Mouse (Mus musculus) forebrain, embryonic 11.5 days (tissue): ENCODE measurements around the gene Fbxl5. TPM values are rescaled to one million over a fixed set of nuclear protein-coding genes. Genes with fewer than 3 reads are reported as not detected.

Experiments used
- ATAC-seq: fragments of 200-750 bp; cut with Nextera tagmentation; replicated peaks from 2 replicates; pipeline ENCODE4 v1.8.0; 2017; ENCODE audit warnings: moderate TSS enrichment; ENCODE audit not compliant: low FRiP score
- DNase-seq: peaks from one replicate; pipeline ENCODE4 v3.0.0-alpha.2; 2017; ENCODE audit warnings: low spot score
- H3K27ac ChIP-seq: fragments of 300-500 bp; sonication (generic); 2 replicates; pipeline ENCODE4 v1.5.1; 2014; ENCODE audit warnings: low read depth, low read length
- H3K27me3 ChIP-seq: fragments of 300-500 bp; sonication (generic); 2 replicates; pipeline ENCODE4 v1.6.1; 2014; ENCODE audit warnings: mild to moderate bottlenecking, low read length, mixed read lengths; ENCODE audit not compliant: control insufficient read depth, insufficient read depth
- H3K36me3 ChIP-seq: fragments of 300-500 bp; sonication (generic); 2 replicates; pipeline ENCODE4 v1.6.1; 2014; ENCODE audit warnings: mild to moderate bottlenecking, low read length, moderate library complexity, mixed read lengths; ENCODE audit not compliant: control insufficient read depth, insufficient read depth
- H3K4me1 ChIP-seq: fragments of 300-500 bp; sonication (generic); replicated peaks from 2 replicates; pipeline ENCODE4 v1.6.1; 2014; ENCODE audit warnings: low read length, mixed read lengths; ENCODE audit not compliant: control insufficient read depth, insufficient read depth
- H3K4me2 ChIP-seq: fragments of 300-500 bp; sonication (generic); 2 replicates; pipeline ENCODE4 v1.6.1; 2014; ENCODE audit warnings: low read depth, mild to moderate bottlenecking, low read length, moderate library complexity, mixed read lengths; ENCODE audit not compliant: severe bottlenecking
- H3K4me3 ChIP-seq: fragments of 300-500 bp; sonication (generic); 2 replicates; pipeline ENCODE4 v1.5.1; 2014; ENCODE audit warnings: low read depth, low read length
- H3K9ac ChIP-seq: fragments of 300-500 bp; sonication (generic); 2 replicates; pipeline ENCODE4 v1.6.1; 2014; ENCODE audit warnings: low read length
- H3K9me3 ChIP-seq: fragments of 300-500 bp; sonication (generic); 2 replicates; pipeline ENCODE4 v1.6.1; 2016; ENCODE audit warnings: low read length, mixed read lengths; ENCODE audit not compliant: control insufficient read depth
- WGBS: fragments of 180-500 bp; shearing (Covaris S2); extraction: QIAGEN DNeasy Blood & Tissue Kit; methylation state at CpG from one replicate; pipeline ENCODE4 v1.1.7; 2014; 5-methylcytosine and 5-hydroxymethylcytosine counted together
- polyA plus RNA-seq: library from polyadenylated mRNA; unstranded; fragments of >200 nt; fragmentation: Nextera tagmentation; extraction: Ambion mirVana; gene quantifications from 2 replicates; pipeline ENCODE4 v1.2.1, GENCODE M21; 2014

Fbxl5 gene
- polyA plus RNA-seq, 1 experiment from 2014 or later, result 69.1 TPM

DNA sequence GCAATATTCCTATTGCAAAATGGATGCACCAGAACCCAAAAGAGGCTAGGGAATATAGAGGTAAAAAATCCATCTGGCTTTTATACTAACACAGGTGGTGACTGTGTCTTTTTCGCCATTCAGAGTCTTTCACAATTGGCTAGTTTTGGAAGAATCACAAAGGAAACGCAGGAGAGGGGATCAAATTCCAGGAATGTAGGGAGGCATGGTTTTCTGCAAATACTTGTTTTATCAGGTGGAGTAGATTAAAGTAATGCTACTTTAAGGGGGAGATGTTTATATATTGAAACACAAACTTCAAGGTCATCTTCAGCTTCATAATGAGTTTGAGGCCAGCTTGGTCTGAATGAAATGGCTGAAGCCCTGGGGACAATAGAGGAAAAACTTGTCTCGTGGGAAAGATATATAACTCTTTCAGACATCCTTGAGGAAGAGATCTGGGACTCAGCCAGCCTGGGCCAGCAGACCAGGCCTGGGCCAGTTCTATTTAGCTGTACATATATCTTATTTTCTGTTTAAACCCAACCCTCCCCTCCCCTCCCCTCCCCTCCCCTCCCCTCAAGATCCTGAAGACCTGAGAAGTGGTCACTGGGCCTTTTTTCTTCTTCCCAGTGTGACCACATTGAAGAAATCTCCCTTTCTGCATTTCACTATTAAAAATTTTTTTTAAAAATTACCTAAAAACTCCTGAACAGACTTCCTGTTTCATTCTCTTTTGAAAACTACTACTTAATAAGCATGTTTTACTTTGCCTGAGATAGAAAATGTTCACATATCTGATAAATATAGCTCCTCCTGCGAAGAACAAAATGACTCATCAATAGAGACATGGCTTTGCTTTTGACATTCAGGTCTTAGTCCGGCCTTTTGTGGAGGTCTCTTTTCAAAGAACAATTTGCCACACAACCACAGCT lies 99.6 kb downstream of the Fbxl5 start:
- Histone ChIP-seq H3K27me3 (no peaks in the 10 kb centered on the region), H3K4me1 (no peaks in the 10 kb centered on the region), H3K27ac (no peak overlapping the region), H3K4me3 (no peak overlapping the region), H3K9me3 (no peaks in the 10 kb centered on the region), H3K9ac (no peak overlapping the region), H3K4me2 (no peak overlapping the region), H3K36me3 (no peaks in the 10 kb centered on the region; the same call in 1 of the 2 replicates)
- DNase-seq (no peak), ATAC-seq (no peak)
- WGBS, result 76% methylated on average over 5 of the region's 5 CpGs

DNA sequence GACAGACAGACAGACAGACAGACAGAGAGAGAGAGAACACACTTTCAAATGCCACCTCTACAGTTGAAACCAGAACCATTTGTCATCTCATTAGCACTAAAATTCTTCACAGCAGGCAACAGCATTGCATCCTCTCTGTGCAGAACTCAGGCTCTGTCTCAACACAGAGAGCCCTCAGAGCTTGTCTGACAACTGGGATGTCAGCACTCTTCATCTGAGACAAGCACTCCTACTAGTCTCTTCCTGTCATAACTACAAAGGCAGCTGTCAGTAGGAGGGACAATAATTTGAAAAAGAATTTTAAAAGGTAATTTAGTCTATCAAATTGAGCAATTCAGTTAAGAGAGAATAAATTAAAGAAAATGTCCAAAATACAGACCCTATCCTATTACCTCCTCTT lies 122.2 kb downstream of the Fbxl5 start:
- Histone ChIP-seq H3K27ac (no peak overlapping the region), H3K9ac (no peak overlapping the region), H3K4me2 (no peak overlapping the region), H3K4me1 (no peaks in the 10 kb centered on the region), H3K4me3 (no peak overlapping the region), H3K9me3 (no peaks in the 10 kb centered on the region), H3K36me3 (peaks cover 4% of the 10 kb centered on the region; the same call in 1 of the 2 replicates), H3K27me3 (no peaks in the 10 kb centered on the region)
- no peak for DNase-seq
- no peak for ATAC-seq

DNA sequence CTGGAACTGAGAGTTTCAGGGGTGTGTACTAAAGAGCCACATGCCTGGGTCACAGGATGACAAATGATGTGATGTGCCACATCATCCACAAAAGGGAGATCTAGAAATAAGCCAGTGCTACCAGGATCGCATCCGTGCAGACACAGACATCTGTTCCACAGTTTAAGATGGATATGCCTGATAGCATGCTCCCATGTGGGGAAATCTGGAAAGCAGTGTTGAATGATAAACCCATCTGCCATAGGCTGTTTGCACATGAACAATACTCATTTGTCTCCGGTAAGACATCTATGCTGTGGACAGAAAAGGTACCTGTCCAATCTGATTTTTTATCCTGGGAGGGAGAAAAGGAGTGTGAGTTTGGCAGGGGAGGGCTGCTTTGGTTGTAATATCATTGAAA lies 124.3 kb downstream of the Fbxl5 start:
- Histone ChIP-seq H3K9ac (no peak overlapping the region), H3K4me3 (no peak overlapping the region), H3K27me3 (no peaks in the 10 kb centered on the region), H3K36me3 (peaks cover 4% of the 10 kb centered on the region; the same call in 1 of the 2 replicates), H3K4me1 (no peaks in the 10 kb centered on the region), H3K4me2 (no peak overlapping the region), H3K9me3 (no peaks in the 10 kb centered on the region), H3K27ac (no peak overlapping the region)
- WGBS, result 95% methylated on average over 3 of the region's 3 CpGs
- DNase-seq (no peak), ATAC-seq (no peak)

Other genes with a start within 250 kb of the Fbxl5 start
- 8.1 and 9.2 TPM in 2 replicates for gene Cc2d2a, start 159.3 kb downstream of the Fbxl5 start, polyA plus RNA-seq
- gene Bst1, start 2.8 kb downstream of the Fbxl5 start, polyA plus RNA-seq, result not detected in 2 replicates
- 6.3 TPM in 2 replicates for gene Cd38, start 46.9 kb upstream of the Fbxl5 start, polyA plus RNA-seq
- gene Gm7879, start 91.5 kb upstream of the Fbxl5 start, polyA plus RNA-seq, result 1.2 TPM in 1 of 2 replicates, not detected in the other
- gene Fgfbp1, start 160.1 kb upstream of the Fbxl5 start, polyA plus RNA-seq, result 0.43 and 0.63 TPM in 2 replicates